In genomic region chr17:43229621-43230513, GRCm38 (mm10) we compare ENCODE assay signal across 8 mouse cellular contexts. TPM values are rescaled to one million over a fixed set of nuclear protein-coding genes. Genes with fewer than 3 reads are reported as not detected.
DNase-seq lines count a peak whose midpoint lies in the region; ATAC-seq and TF ChIP-seq lines count a peak whose summit lies in the region.

No protein-coding gene starts in this region.

- no peak overlapping the region for H3K9ac ChIP-seq in CH12.LX (ENCODE audit: insufficient read depth, low read depth)
- H3K9ac ChIP-seq in forebrain, embryonic 12.5 days = no peak overlapping the region
- no peak overlapping the region for H3K9ac ChIP-seq in heart, postnatal 0 days (replicated peaks; ENCODE audit: low read depth, low read length)
- no peak overlapping the region for H3K9ac ChIP-seq in liver, embryonic 16.5 days (ENCODE audit: low read depth, low read length)
- H3K9ac ChIP-seq in neural tube, embryonic 12.5 days = no peak overlapping the region

- in situ Hi-C loops in CH12.LX (cut with MboI; ENCODE audit: low pct_ligation_motif_present, low pct_unique_long_range_greater_than_20kb, low sequenced_read_pairs) = loop anchor here (25.0 kb wide), 1 partner anchor 218 kb away; the partner anchor contains the start of gene Tnfrsf21

- H3K9me3 ChIP-seq in CH12.LX (replicated peaks; ENCODE audit: low read length) = peaks cover 49% of the 10 kb centered on the region
- no peaks in the 10 kb centered on the region for H3K9me3 ChIP-seq in forebrain, embryonic 12.5 days
- no peaks in the 10 kb centered on the region for H3K9me3 ChIP-seq in heart, postnatal 0 days (replicated peaks; ENCODE audit: control insufficient read depth, low read length)
- H3K9me3 ChIP-seq in liver, embryonic 16.5 days (replicated peaks; ENCODE audit: control insufficient read depth, low read length) = no peaks in the 10 kb centered on the region
- no peaks in the 10 kb centered on the region for H3K9me3 ChIP-seq in neural tube, embryonic 12.5 days

- DNase-seq in CH12.LX (ENCODE audit: extremely low read depth) = peak; percentile 58
- peak; percentile 64 for DNase-seq in c-Kit-negative CD71-positive TER-119-positive erythroid progenitor cells, embryonic 14.5 days (ENCODE audit: low read depth, low spot score)
- peak; percentile 77 for DNase-seq in heart, postnatal 0 days (ENCODE audit: low spot score)
- peak; percentile 78 to 84 for DNase-seq in kidney, postnatal 36 days

- ATAC-seq in forebrain, embryonic 12.5 days (ENCODE audit: low FRiP score) = peak; percentile 91
- peak; percentile 33; the same call in 1 of the 2 replicates for ATAC-seq in heart, postnatal 0 days (ENCODE audit: insufficient read depth, low read depth)
- ATAC-seq in liver, embryonic 16.5 days (ENCODE audit: low read depth) = 0 out of 2 replicates have a peak, but pooled peaks have one; percentile 16
- peak; percentile 93 for ATAC-seq in neural tube, embryonic 12.5 days (ENCODE audit: low FRiP score, low read depth)

- H3K27ac ChIP-seq in CH12.LX (ENCODE audit: insufficient read depth, low read depth) = no peak overlapping the region
- no peak overlapping the region for H3K27ac ChIP-seq in forebrain, embryonic 12.5 days
- no peak overlapping the region for H3K27ac ChIP-seq in heart, postnatal 0 days (ENCODE audit: low read depth)
- H3K27ac ChIP-seq in liver, embryonic 16.5 days (ENCODE audit: low read length) = no peak overlapping the region
- H3K27ac ChIP-seq in neural tube, embryonic 12.5 days = no peak overlapping the region
- H3K27ac ChIP-seq in testis, adult 2 months (ENCODE audit: control insufficient read depth, insufficient read depth, low read depth, low read length) = no peak overlapping the region

- no peak for TF ChIP-seq POLR2A in CH12.LX (IDR thresholded peaks at IDR 0.05; ENCODE audit: low read depth, low read length)
- TF ChIP-seq POLR2A in testis, adult 2 months (IDR thresholded peaks at IDR 0.05; ENCODE audit: control insufficient read depth, low read depth, low read length) = no peak

- peak; percentile 34 for TF ChIP-seq RAD21 in CH12.LX (IDR thresholded peaks at IDR 0.05; ENCODE audit: low read depth, low read length)

- no peaks in the 10 kb centered on the region for H3K36me3 ChIP-seq in CH12.LX (replicated peaks in 1 of 2; ENCODE audit: control insufficient read depth in 1 of 2, insufficient read depth in 1 of 2, low read length in 1 of 2)
- no peaks in the 10 kb centered on the region for H3K36me3 ChIP-seq in forebrain, embryonic 12.5 days (replicated peaks)
- H3K36me3 ChIP-seq in heart, postnatal 0 days (replicated peaks; ENCODE audit: control insufficient read depth, insufficient read depth, low read length) = no peaks in the 10 kb centered on the region
- no peaks in the 10 kb centered on the region for H3K36me3 ChIP-seq in liver, embryonic 16.5 days (ENCODE audit: control insufficient read depth, insufficient read depth)
- H3K36me3 ChIP-seq in neural tube, embryonic 12.5 days = no peaks in the 10 kb centered on the region
- no peaks in the 10 kb centered on the region for H3K36me3 ChIP-seq in testis, adult 2 months (ENCODE audit: control insufficient read depth, insufficient read depth, low read length)

- 53% methylated on average over 12 of the region's 12 CpGs for WGBS in forebrain, embryonic 12.5 days
- WGBS in heart, postnatal 0 days = 43% methylated on average over 12 of the region's 12 CpGs
- 38% methylated on average over 12 of the region's 12 CpGs for WGBS in liver, embryonic 16.5 days (ENCODE audit: insufficient replicate concordance)
- whole genome bisulfite sequencing in neural tube, embryonic 12.5 days = 49% methylated on average over 12 of the region's 12 CpGs

- dilution Hi-C loops in CH12.LX (cut with MboI; ENCODE audit: extremely low pct_ligation_motif_present, extremely low pct_unique_long_range_greater_than_20kb, low sequenced_read_pairs) = no loop called here

- no peaks in the 10 kb centered on the region for H3K27me3 ChIP-seq in CH12.LX (replicated peaks)
- no peaks in the 10 kb centered on the region for H3K27me3 ChIP-seq in forebrain, embryonic 12.5 days
- 0 out of 2 replicates have a peak, but pooled peaks cover 2% of the 10 kb centered on the region for H3K27me3 ChIP-seq in heart, postnatal 0 days (ENCODE audit: control insufficient read depth, insufficient read depth, low read length)
- H3K27me3 ChIP-seq in liver, embryonic 16.5 days (ENCODE audit: control insufficient read depth, insufficient read depth, low read depth, low read length) = no peaks in the 10 kb centered on the region
- no peaks in the 10 kb centered on the region for H3K27me3 ChIP-seq in neural tube, embryonic 12.5 days (replicated peaks)
- no peaks in the 10 kb centered on the region for H3K27me3 ChIP-seq in testis, adult 2 months (ENCODE audit: control insufficient read depth, insufficient read depth, low read length)

- TF ChIP-seq CTCF in CH12.LX (conservative IDR thresholded peaks at IDR 0.05 in 1 of 2, IDR thresholded peaks at IDR 0.05 in 1 of 2; ENCODE audit: low read depth in 2 of 2, low read length in 2 of 2) = peak in 1 of 2 experiments; percentile 39; a peak in 3 of 4 replicates
- TF ChIP-seq CTCF in heart, postnatal 0 days (IDR thresholded peaks at IDR 0.05; ENCODE audit: low read depth) = peak; percentile 75
- peak; percentile 36; the same call in 1 of the 2 replicates for TF ChIP-seq CTCF in testis, adult 2 months (IDR thresholded peaks at IDR 0.05; ENCODE audit: control insufficient read depth, insufficient read depth, insufficient replicate concordance, low read depth, low read length)

- no peak overlapping the region for H3K4me2 ChIP-seq in CH12.LX (ENCODE audit: insufficient read depth, low read depth, poor library complexity, severe bottlenecking)
- H3K4me2 ChIP-seq in forebrain, embryonic 12.5 days = peak overlapping the region; percentile 31
- H3K4me2 ChIP-seq in heart, postnatal 0 days (ENCODE audit: low read depth, low read length) = peak overlapping the region; percentile 24
- no peak overlapping the region for H3K4me2 ChIP-seq in liver, embryonic 16.5 days (ENCODE audit: low read depth, low read length)
- H3K4me2 ChIP-seq in neural tube, embryonic 12.5 days (replicated peaks) = peak overlapping the region; percentile 44

- H3K79me2 ChIP-seq in CH12.LX (replicated peaks; ENCODE audit: control insufficient read depth, extremely low read depth, insufficient read depth, poor library complexity, severe bottlenecking) = no peaks in the 10 kb centered on the region

- no peak overlapping the region for H3K4me3 ChIP-seq in CH12.LX (replicated peaks in 1 of 3; ENCODE audit: low read depth in 2 of 3, low read length in 2 of 3, poor library complexity in 1 of 3)
- H3K4me3 ChIP-seq in forebrain, embryonic 12.5 days (replicated peaks) = no peak overlapping the region
- no peak overlapping the region for H3K4me3 ChIP-seq in heart, postnatal 0 days (ENCODE audit: low read depth, low read length)
- no peak overlapping the region for H3K4me3 ChIP-seq in liver, embryonic 16.5 days (ENCODE audit: low read depth, low read length)
- H3K4me3 ChIP-seq in neural tube, embryonic 12.5 days = no peak overlapping the region
- H3K4me3 ChIP-seq in testis, adult 2 months (ENCODE audit: control insufficient read depth, low read depth, low read length) = no peak overlapping the region

- no peak for TF ChIP-seq EP300 in CH12.LX (IDR thresholded peaks at IDR 0.05; ENCODE audit: low read length)
- no peak for TF ChIP-seq EP300 in heart, postnatal 0 days (IDR thresholded peaks at IDR 0.05; ENCODE audit: low read depth)

- H3K4me1 ChIP-seq in CH12.LX (ENCODE audit: control insufficient read depth in 1 of 2, insufficient read depth in 2 of 2) = peaks cover 0 to 18% of the 10 kb centered on the region in 2 experiments; a peak in 2 of 4 replicates
- H3K4me1 ChIP-seq in forebrain, embryonic 12.5 days = peaks cover 3% of the 10 kb centered on the region
- H3K4me1 ChIP-seq in heart, postnatal 0 days (ENCODE audit: control insufficient read depth, insufficient read depth) = no peaks in the 10 kb centered on the region; the same call in 1 of the 2 replicates
- H3K4me1 ChIP-seq in liver, embryonic 16.5 days (ENCODE audit: control insufficient read depth, low read depth, low read length) = no peaks in the 10 kb centered on the region; the same call in 1 of the 2 replicates
- peaks cover 5% of the 10 kb centered on the region for H3K4me1 ChIP-seq in neural tube, embryonic 12.5 days
- no peaks in the 10 kb centered on the region; the same call in 1 of the 2 replicates for H3K4me1 ChIP-seq in testis, adult 2 months (ENCODE audit: control insufficient read depth, insufficient read depth, low read length)

TF ChIP-seq in CH12.LX, 34 proteins besides CTCF, POLR2A, EP300 and RAD21:
- TF ChIP-seq IRF4 (IDR thresholded peaks at IDR 0.05; ENCODE audit: low read depth, low read length) = no peak
- peak; percentile 25 for TF ChIP-seq SMC3 (IDR thresholded peaks at IDR 0.05; ENCODE audit: low read depth, low read length)

RNA-seq across cellular contexts. Expression of gene Adgrf1, which starts 40.3 kb away (rescaled TPM):
- not detected in 2 replicates for total RNA-seq in CH12.LX (2012; rRNA removed)
- not detected in 2 replicates for total RNA-seq in CH12.LX (2014; rRNA removed)
- not detected in 2 replicates for polyA plus RNA-seq in CH12.LX (2012; ENCODE audit: insufficient read length, low read depth)
- not detected in 2 replicates for polyA plus RNA-seq in forebrain, embryonic 12.5 days (2016; fragmentation: Nextera tagmentation; extraction: Ambion mirVana)
- not detected in 2 replicates for total RNA-seq in heart, postnatal 0 days (2014; rRNA removed; ENCODE audit: low replicate concordance)
- polyA plus RNA-seq in heart, postnatal 0 days (2015; fragmentation: Nextera tagmentation; extraction: Ambion mirVana) = not detected in 2 replicates
- polyA plus RNA-seq in liver, embryonic 16.5 days (2015; fragmentation: Nextera tagmentation; extraction: Ambion mirVana) = 1.0 and 1.1 TPM in 2 replicates
- polyA plus RNA-seq in neural tube, embryonic 12.5 days (2016; fragmentation: Nextera tagmentation; extraction: Ambion mirVana) = not detected in 2 replicates
- polyA plus RNA-seq in testis, adult 2 months (2012; rRNA removed) = 0.09 and 0.24 TPM in 2 replicates

Comparison
In these comparisons a context has a peak if more than half of its experiments do, and no peak if none do; other contexts are left out.
1. H3K4me2 ChIP-seq: peak in forebrain, embryonic 12.5 days (single experiment), heart, postnatal 0 days (single experiment) and neural tube, embryonic 12.5 days (single experiment); none in CH12.LX (single experiment) and liver, embryonic 16.5 days (single experiment).
2. ATAC-seq: peak in every context shown above with its lines; median percentile 93 in neural tube, embryonic 12.5 days; 91 in forebrain, embryonic 12.5 days; 33 in heart, postnatal 0 days; 16 in liver, embryonic 16.5 days.
3. Peak in every context shown above with its lines, with median percentiles within 50 percentile points of each other: DNase-seq.